Mouse (Mus musculus): ENCODE measurements at regions not wholly inside any gene's neighbourhood (a gene's known extent, or its start where the extent isn't known, plus 50 kb on each side); places are given as distances from the start of the nearest gene placed in this dataset.

- TF ChIP-seq CTCF (IDR thresholded peaks at IDR 0.05; ENCODE audit: low read depth): no peak
- TF ChIP-seq EP300 (IDR thresholded peaks at IDR 0.05; ENCODE audit: low read depth): no peak
Observed at GRCm38 (mm10) chr1:69459899-69460298, 227.1 kb downstream of the Ikzf2 start.
